Mouse (Mus musculus): ENCODE data around the gene Cd300ld5.
A peak's percentile ranks its signal among the peaks of the same experiment; 100 is the strongest.
"Not testable (repeated sequence)": the region's sequence is repeated elsewhere in the genome, so short reads cannot be mapped to it uniquely, and the experiment has no call there.

Cd300ld5 gene

GRCm38 (mm10) chr11:115037669-115038068, at the start of gene Cd300ld5:
Gene Cd300ld5, minus strand, starts transcription at chr11:115037769.
- DNase-seq: not testable (repeated sequence)

GRCm38 (mm10) chr11:115086213-115086612, 48.6 kb upstream of the Cd300ld5 start:
- DNase-seq: no peak

- no peak for DNase-seq
These were observed 47.5 kb upstream of the Cd300ld5 start for GRCm38 (mm10) chr11:115085064-115085463.

GRCm38 (mm10) chr11:115084595-115084994, 47.0 kb upstream of the Cd300ld5 start:
- DNase-seq: no peak

DNA sequence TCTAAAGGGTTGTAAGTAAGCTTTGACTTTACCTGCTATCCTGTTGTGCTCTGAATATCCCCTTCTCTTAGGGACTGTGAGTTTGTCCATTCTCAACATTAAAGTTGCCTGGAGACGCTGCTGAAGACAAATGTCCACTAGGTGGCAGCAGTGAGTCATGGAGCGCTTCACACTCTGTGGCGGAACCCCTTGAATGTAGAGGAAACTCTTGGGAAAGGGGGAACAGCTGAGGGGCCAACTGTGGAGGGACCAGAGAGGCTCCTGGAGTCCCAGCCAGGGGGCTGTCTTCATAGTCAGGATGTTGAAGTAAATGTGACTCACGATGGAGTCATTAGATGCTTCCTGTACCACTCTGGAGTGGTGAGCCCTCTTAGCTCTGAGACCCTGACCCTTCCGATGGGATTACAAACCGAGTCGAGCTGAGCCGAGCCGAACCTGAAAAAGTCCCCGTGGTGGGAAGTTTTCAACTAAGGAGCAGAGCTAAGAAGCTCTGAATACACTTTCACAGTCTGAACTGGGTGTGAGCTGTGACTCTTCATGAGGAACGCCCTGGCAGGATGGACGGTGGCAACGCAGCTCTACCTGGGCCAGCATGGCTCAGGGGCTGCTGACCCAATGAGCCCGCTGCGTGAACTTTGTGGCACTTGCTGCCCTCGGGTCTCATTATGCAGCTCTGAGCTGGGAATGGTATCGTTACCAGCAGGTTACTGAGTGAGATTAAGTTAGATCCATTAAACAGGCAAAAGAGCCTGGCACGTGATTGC, 46.0 kb upstream of the Cd300ld5 start:
- peak; percentile 58 for DNase-seq

DNA sequence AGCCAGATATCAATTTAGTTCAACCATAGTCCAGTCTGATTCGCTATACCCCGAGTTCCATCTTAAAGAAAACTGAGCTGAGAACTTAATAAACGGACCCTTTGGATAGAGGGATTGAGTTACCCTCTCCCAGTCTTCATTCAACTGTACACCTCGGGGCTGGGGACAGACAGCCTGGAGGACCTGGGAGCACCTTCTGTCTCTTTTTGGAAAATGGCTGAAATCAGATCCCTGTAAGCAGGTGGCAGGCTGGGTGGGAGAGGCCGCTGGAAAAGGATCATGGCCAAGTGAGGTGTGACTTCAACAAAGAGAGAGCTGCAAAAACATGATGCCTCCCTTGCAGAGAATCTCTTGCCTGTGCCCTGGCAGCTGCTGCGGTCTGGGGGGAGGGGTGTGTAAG, 44.6 kb upstream of the Cd300ld5 start:
- no peak for DNase-seq

DNA sequence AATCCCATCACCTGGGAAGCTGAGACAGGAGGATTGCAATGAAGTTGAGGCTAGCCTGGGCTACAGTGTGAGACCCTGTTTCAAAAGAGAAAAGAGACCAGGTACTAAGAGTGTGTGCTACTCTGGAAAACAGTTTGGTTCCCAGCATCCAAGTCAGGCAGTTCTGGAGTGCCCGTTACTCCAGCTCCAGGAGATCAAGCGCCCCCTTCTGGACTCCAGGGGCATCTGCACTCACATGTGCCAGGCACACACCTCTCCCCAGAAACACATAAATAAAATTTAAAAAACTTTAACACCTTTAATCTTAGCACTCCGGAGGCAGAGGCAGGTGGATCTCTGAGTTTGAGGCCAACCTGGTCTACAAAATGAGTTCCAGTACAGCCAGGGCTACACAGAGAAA, 43.8 kb upstream of the Cd300ld5 start:
- no peak for DNase-seq

DNA sequence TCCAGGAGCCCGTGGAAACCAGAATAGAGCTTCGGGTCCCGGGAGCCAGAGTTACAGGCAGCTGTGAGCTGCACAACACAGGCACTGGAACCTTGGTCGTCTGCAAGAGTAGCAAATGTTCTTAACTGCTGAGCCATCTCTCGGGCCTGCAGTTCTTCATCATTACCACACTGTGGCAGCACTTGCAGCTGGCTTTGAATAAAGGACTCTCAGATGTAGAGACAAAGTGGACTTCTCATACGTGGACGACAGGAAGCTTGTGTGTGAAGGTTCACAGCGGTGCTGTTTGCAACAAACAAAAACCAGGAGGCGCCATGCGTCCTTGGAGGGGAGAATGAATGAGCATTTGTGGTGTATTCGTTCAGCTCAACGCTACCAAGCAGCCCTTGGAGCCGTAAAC, 43.3 kb upstream of the Cd300ld5 start:
- DNase-seq: peak; percentile 25

GRCm38 (mm10) chr11:115078680-115079079, 41.1 kb upstream of the Cd300ld5 start:
- DNase-seq: no peak

DNA sequence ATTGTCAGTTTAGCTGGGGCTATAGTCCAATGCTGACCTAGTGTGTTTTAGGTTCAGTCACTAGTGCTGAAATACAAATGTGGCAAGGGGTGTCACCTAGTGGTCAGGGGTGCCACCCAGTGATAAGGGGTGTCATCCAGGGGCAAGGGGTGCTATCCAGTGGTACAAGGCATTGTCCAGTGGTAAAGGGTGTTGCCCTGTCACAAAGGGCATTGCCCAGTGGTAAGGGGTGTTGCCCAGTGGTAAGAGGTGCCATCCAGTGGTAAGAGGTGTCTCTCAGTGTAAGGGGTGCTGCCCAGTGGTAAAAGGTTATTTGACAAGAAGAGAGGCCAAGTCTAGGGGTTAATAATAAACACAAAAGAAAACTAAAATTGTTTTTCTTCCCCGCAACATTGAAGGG, 39.9 kb upstream of the Cd300ld5 start:
- DNase-seq: no peak

DNA sequence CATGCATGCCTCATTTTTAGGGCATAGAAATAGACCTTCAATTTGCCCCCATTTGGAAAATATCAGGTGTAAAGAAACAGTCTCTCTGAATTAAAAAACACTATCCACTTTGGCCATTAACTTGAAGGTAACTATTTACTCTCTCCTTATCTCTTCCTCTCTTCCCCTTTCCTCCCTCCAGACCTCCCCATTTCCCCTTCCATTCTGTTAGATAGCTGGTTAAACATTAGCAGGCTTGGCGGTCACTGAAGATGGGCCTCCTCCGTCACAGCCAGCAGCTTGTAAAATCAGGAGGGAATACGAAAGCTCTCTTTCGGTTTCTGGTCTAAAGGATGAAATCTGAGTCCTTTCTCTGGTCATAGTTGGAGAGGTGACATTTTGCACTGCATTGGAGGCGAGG, 38.3 kb upstream of the Cd300ld5 start:
- no peak for DNase-seq

DNA sequence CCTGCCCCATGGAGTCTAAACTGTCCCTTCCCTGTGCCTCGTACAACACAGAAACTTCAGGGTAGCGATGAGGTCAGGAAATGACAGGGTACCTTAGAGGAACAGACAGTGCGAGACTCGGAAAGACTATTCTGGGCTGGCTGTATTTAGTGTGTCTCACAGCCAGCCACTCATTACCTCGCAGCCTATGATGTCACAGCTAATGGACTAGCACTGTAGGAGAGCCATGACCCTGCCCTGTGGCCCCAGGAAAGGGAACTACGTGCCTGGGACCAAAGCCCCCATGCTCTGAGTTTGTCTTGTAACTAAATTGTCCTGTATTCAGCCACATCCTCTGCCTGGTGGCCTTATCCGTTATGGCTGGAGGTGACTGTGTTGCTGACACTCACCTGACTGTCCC, 37.8 kb upstream of the Cd300ld5 start:
- DNase-seq: no peak

- DNase-seq: no peak
These were observed 35.4 kb upstream of the Cd300ld5 start for GRCm38 (mm10) chr11:115073002-115073401.

- DNase-seq: no peak
These were observed 34.2 kb upstream of the Cd300ld5 start for GRCm38 (mm10) chr11:115071631-115072294.

GRCm38 (mm10) chr11:115071015-115071551, 33.5 kb upstream of the Cd300ld5 start:
- DNase-seq: no peak

- no peak for DNase-seq
These were observed 29.2 kb upstream of the Cd300ld5 start for GRCm38 (mm10) chr11:115066768-115067167.

GRCm38 (mm10) chr11:115062077-115062476, 24.5 kb upstream of the Cd300ld5 start, which contains the start of gene Cd300e:
Gene Cd300e, minus strand, starts transcription at chr11:115062177.
- no peak for DNase-seq

GRCm38 (mm10) chr11:115059797-115060196, 22.2 kb upstream of the Cd300ld5 start:
- no peak for DNase-seq

DNA sequence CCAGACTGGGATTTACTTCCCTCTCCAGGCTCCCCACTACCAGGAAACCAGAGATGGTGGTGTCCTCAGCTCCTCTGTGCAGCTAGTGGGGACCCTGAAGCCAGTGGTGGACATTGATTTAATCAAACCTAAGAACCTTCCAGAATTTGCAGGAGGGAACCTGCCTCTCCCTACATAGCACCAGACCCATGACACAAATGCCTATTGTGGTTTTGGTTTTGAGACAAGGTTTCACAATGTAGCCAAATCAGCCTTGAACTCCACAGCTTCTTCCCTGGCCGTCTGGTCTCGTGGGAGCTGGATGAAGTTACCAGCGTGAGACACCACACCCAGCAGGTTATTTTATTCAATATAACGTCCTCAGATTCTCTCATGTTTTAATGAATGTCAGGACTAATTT, 21.1 kb upstream of the Cd300ld5 start:
- no peak for DNase-seq

DNA sequence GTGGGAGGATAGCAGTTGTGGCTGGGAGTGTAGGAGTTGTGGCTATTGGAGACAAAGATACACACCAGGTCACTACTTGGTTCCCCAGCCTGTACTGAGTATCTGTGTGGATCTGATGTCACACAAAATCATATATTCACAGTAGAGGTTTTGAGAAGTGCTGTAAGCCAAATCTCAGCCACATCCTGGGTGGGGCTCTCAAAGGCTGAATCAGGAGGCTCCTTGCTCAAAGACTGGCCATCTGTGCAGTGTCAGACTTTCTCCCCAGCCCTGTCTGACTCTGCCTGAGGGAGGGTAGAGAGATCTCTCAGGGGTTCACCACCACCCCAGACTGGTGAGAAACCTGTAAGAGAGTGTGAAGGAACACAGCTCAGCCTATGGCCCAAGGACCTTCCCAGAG, 17.0 kb upstream of the Cd300ld5 start:
- no peak for DNase-seq

GRCm38 (mm10) chr11:115052991-115053390, 15.4 kb upstream of the Cd300ld5 start:
- no peak for DNase-seq

DNA sequence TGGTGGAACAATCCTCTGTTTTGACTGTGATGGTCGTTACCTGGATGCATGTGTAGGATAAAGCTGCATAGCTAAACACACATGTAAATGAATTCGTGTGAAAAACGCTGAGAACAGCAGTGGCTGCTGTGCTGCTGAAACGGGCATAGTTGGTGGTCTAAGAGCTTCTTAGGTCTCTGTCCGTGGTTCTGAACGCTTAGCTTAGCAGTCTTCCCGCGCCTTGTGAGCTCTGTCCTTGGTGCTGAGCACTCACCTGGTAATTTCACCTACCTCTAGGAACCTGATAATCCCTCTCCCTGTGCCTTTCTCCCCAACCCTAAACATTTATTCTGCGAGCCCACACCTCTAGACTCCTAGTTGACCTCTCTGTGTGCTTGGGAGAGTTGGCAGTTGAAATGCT, 14.6 kb upstream of the Cd300ld5 start:
- no peak for DNase-seq

- DNase-seq: no peak
These were observed 11.8 kb upstream of the Cd300ld5 start for GRCm38 (mm10) chr11:115049282-115049895.

- no peak for DNase-seq
These were observed 10.7 kb upstream of the Cd300ld5 start, which contains the start of gene Cd300ld3 for GRCm38 (mm10) chr11:115048259-115048658. Gene Cd300ld3, minus strand, starts transcription at chr11:115048409.
